Mouse (Mus musculus) erythroid progenitor cell, adult 5-6 weeks (primary cell): Measurements from ENCODE around the gene Tuba4a. TPM values are rescaled to one million over a fixed set of nuclear protein-coding genes. Genes with fewer than 3 reads are reported as not detected.
A peak's percentile ranks its signal among the peaks of the same experiment; 100 is the strongest.
"Not testable (repeated sequence)": the region's sequence is repeated elsewhere in the genome, so short reads cannot be mapped to it uniquely, and the experiment has no call there.

Experiments used
- ATAC-seq: replicated peaks from 2 replicates; pipeline ENCODE4 v1.8.0; 2016; ENCODE audit warnings: moderate number of reproducible peaks, mild to moderate bottlenecking, moderate TSS enrichment, inconsistent platforms; ENCODE audit not compliant: poor library complexity, low FRiP score, severe bottlenecking
- total RNA-seq, 2 experiments: library from RNA; stranded (forward) in 1 of 2; stranded (reverse) in 1 of 2; fragments of 150-400 nt in 1 of 2; fragments of 186-747, 209-891 nt in 1 of 2; gene quantifications; 2 replicates each; pipeline versions ENCODE4 v1.2.3 to v1.2.4; 2015 to 2017; ENCODE audit warnings: low replicate concordance in 2 of 2

Gene Tuba4a
- total RNA-seq, 2 experiments from 2014 or later, result 246 to 550 TPM

GRCm38 (mm10) chr1:75236117-75237050, 16.7 kb upstream of the Tuba4a start, which contains the start of gene Dnajb2:
Gene Dnajb2, plus strand, starts transcription at chr1:75236406.
- ATAC-seq, result peak; percentile 84

- peak; percentile 69 for ATAC-seq
These were observed 14.9 kb upstream of the Tuba4a start for GRCm38 (mm10) chr1:75234606-75235005.

GRCm38 (mm10) chr1:75232489-75232888, 12.8 kb upstream of the Tuba4a start:
- ATAC-seq, result not testable (repeated sequence)

GRCm38 (mm10) chr1:75231664-75232152, 12.0 kb upstream of the Tuba4a start, which contains the start of gene A630095N17Rik:
Gene A630095N17Rik, minus strand, starts transcription at chr1:75232102.
- ATAC-seq, result no peak

GRCm38 (mm10) chr1:75231224-75231623, 11.6 kb upstream of the Tuba4a start:
- ATAC-seq, result no peak

GRCm38 (mm10) chr1:75230335-75230994, 10.8 kb upstream of the Tuba4a start:
- no peak for ATAC-seq

GRCm38 (mm10) chr1:75229158-75229557, 9.5 kb upstream of the Tuba4a start:
- ATAC-seq, result peak; percentile 81

- no peak for ATAC-seq
These were observed 8.0 kb upstream of the Tuba4a start for GRCm38 (mm10) chr1:75227653-75228052.

- no peak for ATAC-seq
These were observed 6.5 kb upstream of the Tuba4a start for GRCm38 (mm10) chr1:75226138-75226537.

- ATAC-seq, result no peak
These were observed 5.8 kb upstream of the Tuba4a start for GRCm38 (mm10) chr1:75225473-75225872.

- ATAC-seq, result no peak
These were observed 3.9 kb upstream of the Tuba4a start for GRCm38 (mm10) chr1:75223532-75223931.

GRCm38 (mm10) chr1:75222926-75223325, 3.3 kb upstream of the Tuba4a start:
- ATAC-seq, result no peak

GRCm38 (mm10) chr1:75221538-75221937, 1.9 kb upstream of the Tuba4a start:
- ATAC-seq, result no peak

GRCm38 (mm10) chr1:75219078-75219477, 587 bp downstream of the Tuba4a start:
- peak; percentile 79 for ATAC-seq

- peak; percentile 65 for ATAC-seq
These were observed 1.3 kb downstream of the Tuba4a start for GRCm38 (mm10) chr1:75218227-75219001.

GRCm38 (mm10) chr1:75217893-75218226, 1.8 kb downstream of the Tuba4a start:
- ATAC-seq, result no peak

GRCm38 (mm10) chr1:75216797-75217585, 2.7 kb downstream of the Tuba4a start:
- peak; percentile 62 for ATAC-seq

- no peak for ATAC-seq
These were observed 3.9 kb downstream of the Tuba4a start for GRCm38 (mm10) chr1:75215785-75216184.

- ATAC-seq, result no peak
These were observed 4.8 kb downstream of the Tuba4a start for GRCm38 (mm10) chr1:75214886-75215285.
